ENCODE assay signal across 15 mouse cellular contexts in the genomic region with DNA sequence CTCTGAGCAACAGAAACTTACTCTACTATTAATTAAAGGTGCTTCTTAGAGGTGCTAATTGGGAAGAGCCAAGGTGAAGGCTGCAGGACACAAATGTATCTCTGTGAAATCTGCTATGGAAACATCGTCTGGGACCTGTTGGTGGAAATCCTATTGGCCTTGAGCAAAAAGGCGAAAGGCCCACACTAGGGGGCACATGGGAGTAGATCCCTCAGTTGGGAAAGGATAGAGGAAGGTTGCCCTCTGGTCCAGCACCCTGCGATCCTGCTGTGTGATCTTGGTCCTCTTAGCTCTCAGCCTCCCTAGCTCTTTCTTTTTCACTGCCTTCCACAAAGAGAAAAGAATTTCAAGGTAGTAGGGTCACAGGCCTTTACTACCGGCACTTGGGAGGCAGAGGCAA. TPM values are rescaled to one million over a fixed set of nuclear protein-coding genes. Genes with fewer than 3 reads are reported as not detected.
A peak's percentile ranks its signal among the peaks of the same experiment; 100 is the strongest.
DNase-seq lines count a peak whose midpoint lies in the region; ATAC-seq and TF ChIP-seq lines count a peak whose summit lies in the region.
"Had no signal": no experiment of that assay in that cellular context is flagged by ENCODE, and none has a peak within 500 bp of the region (broad histone marks: within the 10 kb centered on the region; RNA-seq: fewer than 3 reads in every experiment).

No protein-coding gene starts in this region.

- H3K36me3 ChIP-seq in kidney, postnatal 0 days (ENCODE audit: insufficient read depth, low read length), result no peaks in the 10 kb centered on the region
- H3K36me3 ChIP-seq in kidney, embryonic 15.5 days, result no peaks in the 10 kb centered on the region
- no peaks in the 10 kb centered on the region for H3K36me3 ChIP-seq in liver, embryonic 14.5 days (replicated peaks; ENCODE audit: control insufficient read depth, insufficient read depth, low read depth)
- H3K36me3 ChIP-seq: embryonic facial prominence, embryonic 15.5 days; forebrain, embryonic 12.5 days; heart, embryonic 15.5 days; limb, embryonic 12.5 days had no signal

- 89% methylated on average over 4 of the region's 4 CpGs for WGBS in kidney, postnatal 0 days
- WGBS in kidney, embryonic 15.5 days, result 85% methylated on average over 4 of the region's 4 CpGs
- WGBS in liver, embryonic 14.5 days (ENCODE audit: insufficient replicate concordance), result 59% methylated on average over 4 of the region's 4 CpGs

- H3K4me2 ChIP-seq in kidney, postnatal 0 days (ENCODE audit: low read length), result no peak overlapping the region
- no peak overlapping the region for H3K4me2 ChIP-seq in kidney, embryonic 15.5 days
- H3K4me2 ChIP-seq in liver, embryonic 14.5 days (ENCODE audit: low read depth), result no peak overlapping the region
- H3K4me2 ChIP-seq: embryonic facial prominence, embryonic 15.5 days; forebrain, embryonic 12.5 days; heart, embryonic 15.5 days; limb, embryonic 12.5 days had no signal

- no peak for DNase-seq in kidney, postnatal 0 days (ENCODE audit: low spot score)
- DNase-seq in 416B (ENCODE audit: low read depth) (peak; percentile 19), R1 (ENCODE audit: low read depth, low spot score) (peak; percentile 15)
- DNase-seq in liver, embryonic 14.5 days (ENCODE audit: low read depth in 3 of 3, low spot score in 3 of 3), result no peak
- no peak for DNase-seq in heart, postnatal 14 days
- DNase-seq in cerebellum, postnatal 36 days, result no peak
- DNase-seq: cerebellum, adult 18-20 months had no signal

- no peaks in the 10 kb centered on the region for H3K27me3 ChIP-seq in kidney, postnatal 0 days (ENCODE audit: insufficient read depth, low read length)
- no peaks in the 10 kb centered on the region for H3K27me3 ChIP-seq in kidney, embryonic 15.5 days
- H3K27me3 ChIP-seq in liver, embryonic 14.5 days (ENCODE audit: control insufficient read depth, insufficient read depth, low read length), result no peaks in the 10 kb centered on the region
- H3K27me3 ChIP-seq: embryonic facial prominence, embryonic 15.5 days; forebrain, embryonic 12.5 days; heart, embryonic 15.5 days; limb, embryonic 12.5 days had no signal

- no peak for ATAC-seq in kidney, postnatal 0 days (replicated peaks; ENCODE audit: low FRiP score, low read depth)
- ATAC-seq in kidney, embryonic 15.5 days (replicated peaks; ENCODE audit: low FRiP score), result no peak
- ATAC-seq in liver, embryonic 14.5 days (ENCODE audit: insufficient read depth), result no peak
- ATAC-seq: hindbrain, embryonic 16.5 days; midbrain, embryonic 16.5 days had no signal

- intact Hi-C loops in heart, postnatal 14 days (cut with DNase I), result no loop called here

- TF ChIP-seq EP300 in liver, embryonic 14.5 days (IDR thresholded peaks at IDR 0.05; ENCODE audit: low read depth), result no peak

- no peak overlapping the region for H3K27ac ChIP-seq in kidney, postnatal 0 days
- no peak overlapping the region for H3K27ac ChIP-seq in kidney, embryonic 15.5 days
- no peak overlapping the region for H3K27ac ChIP-seq in liver, embryonic 14.5 days
- H3K27ac ChIP-seq: embryonic facial prominence, embryonic 15.5 days; forebrain, embryonic 12.5 days; heart, adult 2 months; heart, embryonic 15.5 days; limb, embryonic 12.5 days had no signal

- H3K4me3 ChIP-seq in kidney, postnatal 0 days (replicated peaks; ENCODE audit: low read depth, low read length), result no peak overlapping the region
- no peak overlapping the region for H3K4me3 ChIP-seq in kidney, embryonic 15.5 days (replicated peaks)
- no peak overlapping the region for H3K4me3 ChIP-seq in liver, embryonic 14.5 days (ENCODE audit: insufficient read depth in 1 of 2, low read depth in 2 of 2, low read length in 2 of 2)
- H3K4me3 ChIP-seq: embryonic facial prominence, embryonic 15.5 days; forebrain, embryonic 12.5 days; heart, adult 2 months; heart, embryonic 15.5 days; limb, embryonic 12.5 days had no signal

- TF ChIP-seq CTCF in kidney, postnatal 0 days (IDR thresholded peaks at IDR 0.05; ENCODE audit: low read depth), result peak; percentile 10; the same call in 1 of the 2 replicates
- TF ChIP-seq CTCF in liver, embryonic 14.5 days (IDR thresholded peaks at IDR 0.05; ENCODE audit: low read depth), result peak; percentile 65

- no peaks in the 10 kb centered on the region for H3K9me3 ChIP-seq in kidney, postnatal 0 days (replicated peaks; ENCODE audit: low read length)
- H3K9me3 ChIP-seq in kidney, embryonic 15.5 days (replicated peaks), result no peaks in the 10 kb centered on the region
- H3K9me3 ChIP-seq in liver, embryonic 14.5 days (ENCODE audit: control insufficient read depth, low read length), result no peaks in the 10 kb centered on the region
- H3K9me3 ChIP-seq: embryonic facial prominence, embryonic 15.5 days; forebrain, embryonic 12.5 days; heart, embryonic 15.5 days; limb, embryonic 12.5 days had no signal

- no peak overlapping the region for H3K9ac ChIP-seq in kidney, postnatal 0 days (ENCODE audit: low read depth, low read length)
- no peak overlapping the region for H3K9ac ChIP-seq in kidney, embryonic 15.5 days
- no peak overlapping the region for H3K9ac ChIP-seq in liver, embryonic 14.5 days (replicated peaks)
- H3K9ac ChIP-seq: embryonic facial prominence, embryonic 15.5 days; forebrain, embryonic 12.5 days; heart, embryonic 15.5 days; limb, embryonic 12.5 days had no signal

- no peaks in the 10 kb centered on the region for H3K4me1 ChIP-seq in kidney, postnatal 0 days (replicated peaks; ENCODE audit: insufficient read depth, low read length)
- no peaks in the 10 kb centered on the region for H3K4me1 ChIP-seq in kidney, embryonic 15.5 days
- H3K4me1 ChIP-seq in liver, embryonic 14.5 days (replicated peaks; ENCODE audit: control insufficient read depth in 2 of 2, insufficient read depth in 2 of 2, low read length in 1 of 2), result peaks cover 8 to 20% of the 10 kb centered on the region in 2 experiments
- H3K4me1 ChIP-seq: embryonic facial prominence, embryonic 15.5 days; forebrain, embryonic 12.5 days; heart, embryonic 15.5 days; limb, embryonic 12.5 days had no signal

RNA-seq across cellular contexts. Expression of gene Hbs1l, which starts 43.0 kb away (rescaled TPM):
- 62.1 and 72.0 TPM in 2 replicates for polyA plus RNA-seq in kidney, postnatal 0 days (2015; fragmentation: Nextera tagmentation; extraction: Ambion mirVana)
- 94.7 TPM in 2 replicates for polyA plus RNA-seq in kidney, embryonic 15.5 days (2015; fragmentation: Nextera tagmentation; extraction: Ambion mirVana)
- 13.5 and 18.0 TPM in 2 replicates for polyA plus RNA-seq in liver, embryonic 14.5 days (2012; rRNA removed)
- 56.1 and 61.8 TPM in 2 replicates for polyA plus RNA-seq in liver, embryonic 14.5 days (2014; fragmentation: Nextera tagmentation; extraction: Ambion mirVana)
- 10 to 100 TPM; 63.3 to 64.1 TPM for total RNA-seq in heart, postnatal 14 days (2021)

Comparison
In these comparisons a context has a peak if more than half of its experiments do, and no peak if none do; other contexts are left out.
1. DNase-seq: peak in 416B (single experiment) and R1 (single experiment); none in kidney, postnatal 0 days (single experiment), liver, embryonic 14.5 days (0 of 3), heart, postnatal 14 days (0 of 2) and cerebellum, postnatal 36 days (0 of 2).